Mouse (Mus musculus) NIH3T3 (cell line): ENCODE data around the gene Vmn1r58.
"Not testable (repeated sequence)": the region's sequence is repeated elsewhere in the genome, so short reads cannot be mapped to it uniquely, and the experiment has no call there.

Experiments used
- DNase-seq: peaks from one replicate; pipeline ENCODE4 v3.0.0-alpha.2; 2012; ENCODE audit warnings: low read depth

Vmn1r58 gene

GRCm38 (mm10) chr7:5413296-5413695 lies at the start of gene Vmn1r58:
Gene Vmn1r58 (minus strand): TSS chr7:5413396.
- not testable (repeated sequence) for DNase-seq

- DNase-seq: no peak
Observed at GRCm38 (mm10) chr7:5456674-5457073, 43.5 kb upstream of the Vmn1r58 start, which contains the start of gene Vmn1r59. Gene Vmn1r59 (minus strand): TSS chr7:5456774.

- DNase-seq: peak; percentile 67
Observed at GRCm38 (mm10) chr7:5454011-5454410, 40.8 kb upstream of the Vmn1r58 start.

- no peak for DNase-seq
Observed at GRCm38 (mm10) chr7:5448627-5449026, 35.4 kb upstream of the Vmn1r58 start.

GRCm38 (mm10) chr7:5406201-5406600 lies 7.0 kb downstream of the Vmn1r58 start:
- peak; percentile 67 for DNase-seq

- DNase-seq: no peak
Observed at GRCm38 (mm10) chr7:5366724-5367123, 46.5 kb downstream of the Vmn1r58 start.

GRCm38 (mm10) chr7:5363599-5363998 lies 49.6 kb downstream of the Vmn1r58 start:
- DNase-seq: no peak
